Mouse (Mus musculus) lung, adult 2 months (tissue): ENCODE measurements around the gene Fnbp1l.

ENCODE experiments used
- CTCF ChIP-seq: fragments of 200-500 bp; IDR thresholded peaks from 2 replicates; pipeline ENCODE4 v1.5.1; 2011; ENCODE audit warnings: mild to moderate bottlenecking, low read length, control low read depth; ENCODE audit not compliant: insufficient read depth
- POLR2A ChIP-seq: fragments of 200-500 bp; IDR thresholded peaks from 2 replicates; pipeline ENCODE4 v1.6.1; 2011; ENCODE audit warnings: low read depth, mild to moderate bottlenecking, control low read depth, low read length, borderline replicate concordance; ENCODE audit errors: extremely low read depth

GRCm38 (mm10) chr3:122659261-122659917 lies 39.9 kb upstream of the Fnbp1l start:
- TF ChIP-seq CTCF (no peak), POLR2A (no peak)
